Mouse (Mus musculus) bone marrow, adult 2 months (tissue): ENCODE measurements around the gene Notch1.

ENCODE experiments used
- CTCF ChIP-seq: fragments of 200-500 bp; IDR thresholded peaks from 2 replicates; pipeline ENCODE4 v1.5.1; 2011; ENCODE audit warnings: low read length, control low read depth; ENCODE audit not compliant: control insufficient read depth, insufficient read depth
- POLR2A ChIP-seq: fragments of 200-500 bp; IDR thresholded peaks from 2 replicates; pipeline ENCODE4 v1.6.1; 2011; ENCODE audit warnings: low read depth, mild to moderate bottlenecking, control low read depth, low read length, borderline replicate concordance; ENCODE audit not compliant: control insufficient read depth

DNA sequence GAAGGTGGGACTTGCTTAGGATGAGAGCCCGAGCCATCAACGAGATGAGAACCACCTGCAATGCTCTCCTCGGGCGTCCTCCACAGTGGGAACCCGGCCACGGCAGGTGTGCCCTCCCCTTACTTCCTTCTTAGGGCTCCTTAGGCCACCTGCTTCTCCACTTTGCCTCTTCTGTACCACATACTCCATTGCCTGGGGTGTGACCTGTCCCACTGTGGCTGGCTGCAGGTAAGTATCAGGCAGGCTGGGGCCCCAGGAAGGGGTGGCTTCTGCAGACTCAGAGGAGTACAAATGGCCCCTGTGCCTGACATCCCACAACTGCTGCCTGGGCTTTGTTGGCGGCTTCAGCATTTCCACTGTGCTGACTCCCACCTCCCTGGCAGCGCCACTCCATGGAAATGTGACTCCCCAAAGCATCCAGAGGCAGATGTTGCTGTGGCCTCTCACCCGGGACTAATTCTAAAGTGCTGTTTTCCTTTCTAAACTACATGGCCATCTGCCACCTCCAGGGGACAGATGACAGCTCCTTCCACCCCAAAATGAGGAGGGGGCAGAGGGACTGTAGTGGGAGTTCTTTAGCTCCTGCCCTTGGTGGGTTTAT, 27.8 kb downstream of the Notch1 start:
- TF ChIP-seq CTCF (no peak), POLR2A (no peak)
